Mouse (Mus musculus) thymus, adult 18-20 months (tissue): ENCODE measurements around the gene Serpinb7.
A peak's percentile ranks its signal among the peaks of the same experiment; 100 is the strongest.

Source experiments
- DNase-seq, 2 experiments: peaks; one replicate each; pipeline ENCODE4 v3.0.0; 2022; ENCODE audit warnings: mixed read lengths in 2 of 2

Gene Serpinb7

DNA sequence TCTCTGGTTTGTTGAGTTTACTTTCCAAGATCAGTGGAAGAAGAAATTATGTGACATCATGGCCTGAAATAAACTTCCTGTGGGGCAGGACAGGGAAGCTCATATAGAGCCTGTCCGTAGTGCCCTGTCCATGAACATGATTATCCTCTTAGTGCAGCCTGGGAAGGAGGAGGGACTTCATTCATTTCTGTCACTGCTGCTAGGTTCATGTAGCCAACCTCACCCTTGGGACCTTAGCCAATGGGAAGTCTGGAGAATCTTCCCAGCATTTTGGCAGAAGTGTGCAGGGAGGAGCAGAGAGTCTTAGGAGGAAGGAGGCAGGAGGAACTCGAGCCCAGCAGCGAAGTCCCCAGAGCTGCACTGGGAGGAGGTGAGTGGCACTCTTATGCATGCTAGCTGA lies at the start of gene Serpinb7:
Gene Serpinb7 (plus strand): TSS at position 301 of the 400 bp plus-strand sequence.
- no peak for DNase-seq

DNA sequence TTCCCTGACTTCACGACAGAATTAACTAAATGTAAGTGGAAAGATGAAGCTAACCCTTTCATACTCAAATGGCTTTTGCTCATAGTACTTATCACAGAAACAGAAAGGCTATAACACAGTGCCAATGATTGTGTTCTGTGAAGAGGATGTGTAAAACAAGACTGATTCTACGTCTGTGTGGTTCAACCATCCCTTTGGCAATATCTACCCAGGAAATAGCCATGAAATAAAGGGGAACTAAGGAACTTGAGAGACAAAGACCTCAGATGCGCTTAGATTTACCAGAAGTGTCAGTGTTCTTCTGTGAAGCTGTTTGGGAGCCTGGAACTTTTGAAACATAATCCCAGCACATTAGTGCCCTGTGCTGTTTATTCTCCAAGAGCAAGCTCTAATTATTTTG lies 49.1 kb upstream of the Serpinb7 start:
- DNase-seq: no peak

DNA sequence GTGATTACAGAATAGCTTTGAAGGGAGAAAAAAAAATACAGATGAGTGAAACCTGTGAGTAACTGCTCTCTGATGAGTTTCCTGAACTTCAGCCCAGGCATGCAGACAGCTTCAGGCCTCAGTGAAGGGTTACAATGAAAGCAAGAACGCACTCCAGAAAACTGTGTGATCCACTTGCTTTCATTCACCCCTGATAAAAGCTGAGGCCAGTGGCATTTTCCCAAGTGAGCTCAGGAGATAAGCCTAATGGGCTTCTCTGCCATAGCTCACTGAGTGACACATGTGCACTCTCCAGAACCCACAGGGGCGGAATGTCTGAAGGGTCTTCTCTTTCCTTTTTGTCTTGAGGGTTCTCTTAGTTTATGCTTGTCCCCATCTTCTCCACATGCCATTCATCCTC lies 48.3 kb upstream of the Serpinb7 start:
- DNase-seq: no peak

DNA sequence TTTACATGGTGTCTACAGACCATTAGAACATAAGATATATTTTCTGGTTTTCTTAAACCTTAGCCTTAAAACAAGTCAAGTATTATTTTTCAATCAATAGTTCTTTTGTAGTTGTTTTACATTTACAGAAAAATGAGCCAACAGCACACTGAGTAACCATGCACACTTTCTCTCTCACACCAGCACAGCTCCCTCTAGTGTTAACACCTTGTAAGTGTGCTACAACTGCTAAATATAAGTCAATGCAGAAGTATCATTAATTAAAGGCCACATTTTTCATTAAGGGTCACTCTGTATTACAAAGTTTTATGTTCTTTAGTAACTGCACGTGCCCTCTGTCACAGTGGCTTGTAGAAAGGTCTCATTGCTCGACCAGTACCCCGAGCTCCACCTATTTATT lies 46.4 kb upstream of the Serpinb7 start:
- no peak for DNase-seq

GRCm38 (mm10) chr1:107360898-107361297 lies 38.6 kb upstream of the Serpinb7 start, which contains the start of gene Serpinb11:
Serpinb11 (plus strand) TSS chr1:107361198.
- no peak for DNase-seq

GRCm38 (mm10) chr1:107365973-107366372 lies 33.5 kb upstream of the Serpinb7 start:
- no peak for DNase-seq

DNA sequence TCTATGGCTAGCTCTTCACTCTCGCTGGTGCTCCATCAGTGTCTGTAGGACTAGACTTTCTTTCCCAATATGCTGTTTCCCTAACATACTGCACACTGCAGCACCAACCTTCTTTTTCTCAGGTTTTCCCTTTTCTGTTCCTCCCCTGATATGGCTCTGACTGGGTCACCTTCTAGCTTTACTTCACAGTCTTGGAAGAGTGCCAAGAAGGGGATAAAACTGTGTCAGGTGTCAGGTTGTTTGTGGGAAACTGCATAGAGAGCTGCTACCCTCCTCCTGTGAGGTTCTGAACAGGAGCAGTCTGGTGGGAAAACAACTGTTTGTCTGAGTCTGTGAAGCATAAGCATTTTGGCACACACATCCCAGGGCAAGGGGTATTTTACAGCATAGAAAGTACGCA lies 30.5 kb upstream of the Serpinb7 start:
- DNase-seq: no peak

DNA sequence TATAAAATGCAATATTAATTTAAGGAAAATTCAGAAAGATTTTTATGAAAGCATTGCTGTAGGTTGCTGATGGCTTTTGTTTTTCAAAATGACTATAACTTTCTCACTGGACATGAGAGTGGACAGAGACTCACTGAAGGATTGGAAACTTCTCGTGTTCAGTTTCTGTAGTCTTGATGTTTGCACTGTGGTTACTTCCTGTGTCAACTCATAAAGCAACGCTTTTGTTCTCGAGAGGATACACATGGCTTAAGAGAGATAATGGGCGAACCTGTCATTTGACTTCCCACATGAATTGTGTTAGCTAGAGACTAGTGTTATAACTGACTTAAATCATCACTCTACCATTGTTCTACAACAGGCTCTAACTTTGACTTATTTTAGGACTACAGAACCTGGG lies 22.5 kb upstream of the Serpinb7 start:
- DNase-seq: no peak

GRCm38 (mm10) chr1:107378368-107378767 lies 21.1 kb upstream of the Serpinb7 start:
- no peak for DNase-seq

GRCm38 (mm10) chr1:107381491-107381890 lies 18.0 kb upstream of the Serpinb7 start:
- DNase-seq: no peak

DNA sequence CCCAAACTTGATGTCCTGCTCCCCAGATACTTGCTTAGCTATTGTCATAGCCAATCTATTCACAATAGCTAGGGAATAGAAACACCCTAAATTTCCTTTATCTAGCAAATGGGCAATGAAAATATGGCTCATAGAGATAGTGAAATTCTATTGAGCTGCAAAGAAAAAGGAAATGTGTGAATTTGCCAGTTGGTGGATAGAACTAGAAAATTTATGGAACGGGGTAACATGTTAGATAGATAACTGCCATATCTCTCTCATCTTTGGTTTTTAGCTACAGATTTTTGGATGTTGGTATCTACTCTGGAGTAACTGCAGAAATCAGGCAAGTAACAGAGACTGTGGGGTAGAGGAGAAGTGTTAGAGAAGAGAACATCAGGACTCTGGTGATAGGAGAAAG lies 17.1 kb upstream of the Serpinb7 start:
- DNase-seq: no peak

GRCm38 (mm10) chr1:107384532-107384931 lies 14.9 kb upstream of the Serpinb7 start:
- DNase-seq: no peak

DNA sequence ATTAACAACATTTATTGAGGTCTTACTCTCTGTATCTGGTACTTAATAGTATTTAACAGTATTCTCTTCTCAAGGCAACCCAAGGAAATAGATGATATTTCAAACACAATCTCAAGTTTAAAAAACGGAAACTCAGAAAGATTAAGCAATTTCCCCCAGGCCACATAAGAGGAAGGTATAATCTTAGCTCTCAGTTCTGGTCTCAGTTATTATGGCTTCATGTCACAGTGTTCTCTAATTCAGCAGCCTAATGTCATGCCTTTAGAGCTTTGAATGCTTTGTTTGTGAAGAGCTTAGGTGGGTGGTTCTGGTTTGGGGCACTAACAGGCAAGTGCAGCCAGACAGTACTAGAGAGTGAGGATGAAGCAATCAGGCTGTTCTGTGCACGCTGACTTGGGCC lies 9.7 kb upstream of the Serpinb7 start:
- no peak for DNase-seq

DNA sequence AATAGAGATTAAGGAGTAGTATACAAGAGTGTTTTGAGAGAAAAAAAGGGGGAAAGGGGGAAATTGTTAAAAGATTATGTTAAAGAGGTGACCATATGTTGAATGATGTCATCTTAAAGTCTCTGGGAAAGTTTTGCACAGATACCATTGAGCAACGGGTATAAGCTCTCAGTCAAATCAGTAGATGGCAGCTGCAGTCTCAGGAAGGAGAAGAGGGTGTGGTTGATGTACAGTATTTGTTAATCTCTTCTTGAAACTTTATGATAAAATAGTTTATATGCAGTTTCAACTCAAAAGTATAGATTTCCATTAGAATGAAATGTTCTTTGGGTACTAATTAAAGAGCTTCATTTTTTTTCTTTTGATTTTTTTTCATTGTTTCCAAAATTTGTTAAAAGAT lies 2.0 kb upstream of the Serpinb7 start:
- DNase-seq: no peak

DNA sequence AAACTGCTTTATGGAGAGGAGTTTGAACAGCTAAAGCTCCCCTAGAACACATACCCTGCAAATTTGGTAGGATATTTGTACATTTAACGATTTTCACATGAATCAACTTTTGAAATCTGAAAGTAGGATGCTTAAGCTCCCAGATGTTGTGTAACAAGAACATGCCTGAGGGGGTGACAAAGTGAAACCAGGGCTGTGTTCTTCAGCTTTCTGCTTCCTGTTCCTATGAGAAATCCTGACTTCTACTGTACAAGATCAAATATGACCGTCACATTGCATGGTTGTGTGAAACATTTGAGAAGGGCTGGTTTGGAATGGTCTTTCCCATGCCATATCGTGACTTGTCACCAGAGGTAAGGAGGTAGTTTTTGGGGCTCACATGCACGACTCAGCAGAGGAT lies 2.6 kb downstream of the Serpinb7 start:
- DNase-seq: no peak

DNA sequence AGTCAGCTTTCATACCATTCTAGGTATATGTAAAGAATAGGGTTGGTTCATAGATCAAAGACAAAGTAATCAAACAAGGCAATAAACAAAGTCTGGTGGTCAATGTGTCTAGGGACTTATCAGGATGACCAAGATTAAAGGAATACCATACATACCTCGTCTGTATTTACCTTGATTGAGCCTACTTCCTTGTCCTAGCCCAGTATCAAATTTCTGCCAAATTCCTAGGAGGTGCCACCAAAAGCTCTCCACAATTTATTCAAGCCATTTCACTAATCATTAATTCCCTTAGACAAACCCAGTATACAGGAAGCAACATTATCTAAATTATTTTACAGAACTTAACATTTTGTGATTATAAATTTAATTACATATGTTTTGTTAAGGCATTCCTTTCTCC lies 15.2 kb downstream of the Serpinb7 start:
- no peak for DNase-seq

DNA sequence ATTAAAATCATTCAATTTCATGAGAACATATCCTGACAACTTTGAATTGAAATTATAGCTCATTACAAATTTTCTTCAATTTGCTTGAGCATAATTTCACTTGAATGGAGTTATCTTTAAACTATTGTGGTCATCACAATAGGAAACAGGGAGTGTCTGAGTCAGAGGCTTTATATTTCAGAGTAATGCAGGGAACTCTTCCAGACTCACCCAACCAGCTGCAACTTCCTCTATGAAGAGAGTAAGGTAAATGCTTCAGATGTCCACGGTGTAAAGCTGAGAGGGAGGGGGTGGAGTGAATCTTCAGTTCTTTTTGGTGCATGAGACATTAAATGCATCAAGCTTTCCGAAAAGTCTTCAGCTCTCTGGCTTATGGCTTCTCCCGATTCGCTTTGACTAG lies 23.0 kb downstream of the Serpinb7 start:
- no peak for DNase-seq

DNA sequence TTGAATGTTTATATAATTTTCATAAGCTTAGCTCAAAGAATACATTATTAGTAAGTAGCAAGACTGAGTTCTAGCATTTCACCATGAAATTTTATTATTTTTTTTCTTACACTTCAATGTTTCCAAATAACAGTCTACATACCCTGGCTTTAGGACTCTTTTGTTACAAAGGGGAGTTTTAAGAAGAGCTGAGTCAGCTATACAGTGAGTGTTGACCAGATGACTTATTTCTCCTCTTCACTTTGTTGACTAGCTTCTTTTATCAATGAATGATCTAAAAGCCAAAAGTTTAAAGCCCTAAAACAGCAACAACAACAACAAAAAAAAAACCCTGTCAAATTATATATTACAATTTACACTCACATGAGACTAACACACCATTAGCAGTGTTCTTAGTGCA lies 31.8 kb downstream of the Serpinb7 start:
- no peak for DNase-seq

DNA sequence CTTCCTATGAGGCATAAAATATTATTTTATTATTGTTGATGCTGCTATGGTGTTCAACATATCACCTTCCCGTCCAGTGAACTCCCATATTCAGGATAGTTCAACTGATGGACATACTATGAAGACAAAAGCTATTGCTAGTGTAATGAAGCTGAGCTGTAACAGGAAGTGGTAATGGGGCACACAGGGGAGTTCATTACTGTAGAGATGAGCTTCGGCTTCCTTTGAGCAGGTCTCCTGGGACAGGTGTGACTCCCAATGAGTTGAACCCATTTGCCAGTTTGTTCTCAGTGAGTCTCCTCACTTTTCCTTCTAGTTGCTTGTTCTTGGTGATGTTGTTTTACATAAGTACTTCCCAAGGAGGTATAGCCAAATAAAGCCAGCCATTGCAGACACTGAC lies 36.1 kb downstream of the Serpinb7 start:
- no peak for DNase-seq

DNA sequence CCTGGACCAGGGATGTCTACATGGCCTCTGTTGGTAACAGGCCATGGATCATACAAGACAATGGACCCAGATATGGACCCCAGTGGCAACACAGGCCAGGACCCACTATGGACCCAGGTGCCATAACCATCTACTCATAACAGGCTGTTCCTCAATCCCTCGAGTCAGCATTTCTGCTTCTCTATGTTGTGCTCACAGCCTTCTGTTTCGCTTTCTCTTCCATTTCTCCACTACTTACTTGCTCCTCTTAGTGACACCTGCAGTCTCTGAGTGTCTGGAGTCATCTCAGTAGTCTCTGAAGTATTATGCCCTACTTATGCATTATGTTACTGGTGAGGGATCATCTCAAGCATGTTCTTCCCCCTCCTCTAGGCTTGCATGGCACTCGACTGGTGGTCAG lies 40.0 kb downstream of the Serpinb7 start:
- DNase-seq: no peak

- DNase-seq: no peak
These were observed 45.9 kb downstream of the Serpinb7 start for GRCm38 (mm10) chr1:107445352-107445751.

GRCm38 (mm10) chr1:107447228-107447931 lies 47.9 kb downstream of the Serpinb7 start:
- no peak for DNase-seq

GRCm38 (mm10) chr1:107479909-107480308 lies 80.5 kb downstream of the Serpinb7 start:
- DNase-seq: no peak

DNA sequence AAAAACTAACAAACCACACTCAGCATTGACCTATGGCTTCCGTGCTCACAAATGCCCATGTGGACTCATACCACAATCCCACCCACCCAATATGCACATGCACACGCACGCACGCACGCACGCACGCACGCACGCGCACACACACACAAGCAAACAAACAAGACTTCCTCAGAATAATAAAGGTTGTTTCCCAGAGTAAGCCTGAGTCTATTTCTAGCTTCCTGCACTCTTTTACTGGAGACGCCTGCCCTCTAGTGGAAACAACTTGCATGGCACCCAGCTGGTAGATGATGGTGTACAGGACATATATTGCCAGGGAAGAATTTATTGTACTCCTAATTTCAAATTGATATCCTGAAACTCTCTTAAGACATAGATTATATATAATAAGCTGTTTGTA lies 82.0 kb downstream of the Serpinb7 start:
- peak in 1 of 2 experiments; percentile 20 for DNase-seq

DNA sequence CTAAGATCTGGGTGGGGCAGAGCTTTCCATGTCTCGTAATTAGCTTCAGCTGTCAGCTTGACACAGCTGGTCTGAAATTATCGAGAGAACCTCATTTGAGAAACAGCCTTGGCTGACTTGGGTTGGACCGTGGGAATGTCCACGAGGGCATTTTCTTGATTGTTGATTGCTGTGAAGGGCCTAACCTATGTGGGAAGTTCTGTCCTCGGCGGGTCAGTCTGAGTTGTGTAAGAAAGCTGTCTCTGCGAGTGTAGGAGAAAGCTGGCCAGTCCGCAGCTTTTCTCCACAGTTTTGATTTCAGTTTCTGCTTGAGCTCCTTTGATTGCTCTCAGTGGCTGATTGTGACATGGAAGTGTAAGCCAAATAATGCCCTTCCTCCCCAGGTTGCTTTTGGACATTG lies 90.1 kb downstream of the Serpinb7 start:
- no peak for DNase-seq
